Mouse (Mus musculus): ENCODE data around the gene Itga4. TPM values are rescaled to one million over a fixed set of nuclear protein-coding genes. Genes with fewer than 3 reads are reported as not detected.

Gene Itga4
- total and polyA plus RNA-seq, 3 experiments = 22.7 to 97.5 (median 48.9) TPM

- Histone ChIP-seq H3K27me3 (ENCODE audit: control insufficient read depth in 1 of 2, insufficient read depth in 2 of 2, low read length in 2 of 2) (peaks cover 0 to 6% of the 10 kb centered on the region in 2 experiments; a peak in 3 of 4 replicates), H3K4me1 (ENCODE audit: control insufficient read depth in 1 of 2, insufficient read depth in 2 of 2, low read length in 2 of 2) (peaks cover 3 to 4% of the 10 kb centered on the region in 2 experiments; a peak in 3 of 4 replicates), H3K27ac (ENCODE audit: control insufficient read depth, low read depth, low read length) (no peak overlapping the region), H3K9ac (ENCODE audit: control insufficient read depth, low read depth, low read length, poor library complexity, severe bottlenecking) (peak overlapping the region; percentile 67), H3K79me2 (ENCODE audit: control insufficient read depth, insufficient read depth, low read length, poor library complexity) (0 out of 2 replicates have a peak, but pooled peaks cover 1% of the 10 kb centered on the region), H3K4me3 (ENCODE audit: control insufficient read depth in 1 of 2, insufficient read depth in 1 of 2, low read depth in 2 of 2, low read length in 2 of 2) (peak overlapping the region; percentile 69 to 82), H3K36me3 (ENCODE audit: control insufficient read depth in 1 of 2, insufficient read depth in 2 of 2, low read length in 2 of 2) (peaks cover 0 to 5% of the 10 kb centered on the region in 2 experiments; a peak in 2 of 4 replicates), H3K9me3 (replicated peaks; ENCODE audit: insufficient read depth, low read length) (no peaks in the 10 kb centered on the region)
- no peak for DNase-seq (ENCODE audit: low read depth, low spot score)
- TF ChIP-seq USF1 (IDR thresholded peaks at IDR 0.05; ENCODE audit: low read depth, low read length) (no peak), HCFC1 (IDR thresholded peaks at IDR 0.05; ENCODE audit: low read depth, low read length) (peak; percentile 7; the same call in 1 of the 2 replicates), CHD1 (IDR thresholded peaks at IDR 0.05; ENCODE audit: low read depth, low read length) (no peak)
Observed at GRCm38 (mm10) chr2:79372154-79372467, 116.9 kb downstream of the Itga4 start.

- peak overlapping the region; percentile 67 for H3K9ac ChIP-seq (ENCODE audit: control insufficient read depth, low read depth, low read length, poor library complexity, severe bottlenecking)
- peak overlapping the region; percentile 41 to 69 for H3K4me3 ChIP-seq (ENCODE audit: control insufficient read depth in 1 of 2, insufficient read depth in 1 of 2, low read depth in 2 of 2, low read length in 2 of 2)
- peaks cover 0 to 5% of the 10 kb centered on the region in 2 experiments; a peak in 2 of 4 replicates for H3K36me3 ChIP-seq (ENCODE audit: control insufficient read depth in 1 of 2, insufficient read depth in 2 of 2, low read length in 2 of 2)
- peak; percentile 82 for DNase-seq (ENCODE audit: low read depth, low spot score)
- H3K27me3 ChIP-seq (ENCODE audit: control insufficient read depth in 1 of 2, insufficient read depth in 2 of 2, low read length in 2 of 2) = peaks cover 0 to 6% of the 10 kb centered on the region in 2 experiments; a peak in 3 of 4 replicates
- no peak overlapping the region for H3K27ac ChIP-seq (ENCODE audit: control insufficient read depth, low read depth, low read length)
- 0 out of 2 replicates have a peak, but pooled peaks cover 1% of the 10 kb centered on the region for H3K79me2 ChIP-seq (ENCODE audit: control insufficient read depth, insufficient read depth, low read length, poor library complexity)
- peaks cover 3 to 4% of the 10 kb centered on the region in 2 experiments; a peak in 3 of 4 replicates for H3K4me1 ChIP-seq (ENCODE audit: control insufficient read depth in 1 of 2, insufficient read depth in 2 of 2, low read length in 2 of 2)
- no peaks in the 10 kb centered on the region for H3K9me3 ChIP-seq (replicated peaks; ENCODE audit: insufficient read depth, low read length)
- TF ChIP-seq SMC3 (IDR thresholded peaks at IDR 0.05; ENCODE audit: low read depth, low read length) (peak; percentile 72), TBP (IDR thresholded peaks at IDR 0.05; ENCODE audit: low read depth, low read length) (no peak), BHLHE40 (IDR thresholded peaks at IDR 0.05; ENCODE audit: borderline replicate concordance, low read depth, low read length) (no peak), EP300 (IDR thresholded peaks at IDR 0.05; ENCODE audit: low read depth in 1 of 2, low read length in 2 of 2) (no peak), MEF2A (IDR thresholded peaks at IDR 0.05; ENCODE audit: extremely low read depth, insufficient replicate concordance, low read depth, low read length, poor library complexity, severe bottlenecking) (no peak), RCOR1 (IDR thresholded peaks at IDR 0.05; ENCODE audit: low read depth, low read length) (no peak), CHD1 (IDR thresholded peaks at IDR 0.05; ENCODE audit: low read depth, low read length) (no peak), ZC3H11A (IDR thresholded peaks at IDR 0.05; ENCODE audit: low read depth, low read length) (peak; percentile 62), ZNF384 (IDR thresholded peaks at IDR 0.05; ENCODE audit: low read depth, low read length) (no peak), MYC (IDR thresholded peaks at IDR 0.05; ENCODE audit: low read depth, low read length) (no peak), CHD2 (IDR thresholded peaks at IDR 0.05; ENCODE audit: low read length) (no peak), MAFK (IDR thresholded peaks at IDR 0.05; ENCODE audit: borderline replicate concordance, low read depth, low read length) (no peak), ETS1 (IDR thresholded peaks at IDR 0.05; ENCODE audit: low read depth, low read length) (no peak), MAX (IDR thresholded peaks at IDR 0.05; ENCODE audit: low read length) (no peak), ELF1 (IDR thresholded peaks at IDR 0.05; ENCODE audit: low read depth, low read length) (no peak), TAL1 (IDR thresholded peaks at IDR 0.05; ENCODE audit: low read length) (no peak), MAZ (IDR thresholded peaks at IDR 0.05; ENCODE audit: low read depth, low read length) (no peak), POLR2A (IDR thresholded peaks at IDR 0.05; ENCODE audit: control insufficient read depth in 1 of 2, insufficient read depth in 1 of 2, low read depth in 1 of 2, low read length in 2 of 2, poor library complexity in 1 of 2) (no peak), NELFE (IDR thresholded peaks at IDR 0.05; ENCODE audit: low read depth, low read length) (no peak), USF1 (IDR thresholded peaks at IDR 0.05; ENCODE audit: low read depth, low read length) (no peak), JUND (IDR thresholded peaks at IDR 0.05; ENCODE audit: low read depth, low read length) (no peak), GATA1 (IDR thresholded peaks at IDR 0.05; ENCODE audit: low read depth, low read length) (no peak), TCF12 (IDR thresholded peaks at IDR 0.05; ENCODE audit: low read depth, low read length) (0 out of 2 replicates have a peak, but pooled peaks have one; percentile 30), MYB (IDR thresholded peaks at IDR 0.05; ENCODE audit: low read depth, low read length) (no peak), GABPA (IDR thresholded peaks at IDR 0.05; ENCODE audit: low read depth, low read length) (no peak), HCFC1 (IDR thresholded peaks at IDR 0.05; ENCODE audit: low read depth, low read length) (no peak), RAD21 (IDR thresholded peaks at IDR 0.05; ENCODE audit: low read depth, low read length) (peak; percentile 74), ZMIZ1 (IDR thresholded peaks at IDR 0.05; ENCODE audit: low read depth, low read length) (no peak), KAT2A (conservative IDR thresholded peaks at IDR 0.05; ENCODE audit: low read depth, low read length) (no peak), POLR2AphosphoS2 (IDR thresholded peaks at IDR 0.05; ENCODE audit: low read length) (no peak), SIN3A (IDR thresholded peaks at IDR 0.05; ENCODE audit: low read length) (peak; percentile 19)
Observed at GRCm38 (mm10) chr2:79372486-79373200, 117.4 kb downstream of the Itga4 start.

Measured in MEL (cell line).